Mouse (Mus musculus) MEL (cell line): Measurements from ENCODE around the gene Rnf212. TPM values are rescaled to one million over a fixed set of nuclear protein-coding genes. Genes with fewer than 3 reads are reported as not detected.

Experiments
- DNase-seq: peaks from one replicate; pipeline ENCODE4 v3.0.0; 2011; ENCODE audit warnings: low read depth, low spot score
- H3K27ac ChIP-seq: 2 replicates; pipeline ENCODE4 v1.5.1; 2012; ENCODE audit warnings: low read depth, mild to moderate bottlenecking, control low read depth, low read length, moderate library complexity; ENCODE audit not compliant: control insufficient read depth
- H3K27me3 ChIP-seq, 2 experiments: fragments of 150-350 bp in 1 of 2; sonication (generic) in 1 of 2; 2 replicates each; pipeline ENCODE4 v1.6.1; 2012; ENCODE audit warnings: low read length in 2 of 2, mild to moderate bottlenecking in 2 of 2, improper control_type of control experiment in 1 of 2, moderate library complexity in 1 of 2; ENCODE audit not compliant: insufficient read depth in 2 of 2, control insufficient read depth in 1 of 2
- H3K36me3 ChIP-seq, 2 experiments: 2 replicates each; pipeline ENCODE4 v1.6.1; 2012 to 2014; ENCODE audit warnings: low read length in 2 of 2, improper control_type of control experiment in 1 of 2, inconsistent platforms in 1 of 2, mild to moderate bottlenecking in 1 of 2; ENCODE audit not compliant: insufficient read depth in 2 of 2, control insufficient read depth in 1 of 2
- H3K4me1 ChIP-seq, 2 experiments: fragments of 150-350 bp in 1 of 2; sonication (generic) in 1 of 2; 2 replicates each; pipeline ENCODE4 v1.6.1; 2012; ENCODE audit warnings: low read length in 2 of 2, improper control_type of control experiment in 1 of 2, mild to moderate bottlenecking in 1 of 2; ENCODE audit not compliant: insufficient read depth in 2 of 2, control insufficient read depth in 1 of 2
- H3K4me3 ChIP-seq, 2 experiments: fragments of 150-350 bp in 1 of 2; sonication (generic) in 1 of 2; 2 replicates each; pipeline ENCODE4 v1.5.1; 2012; ENCODE audit warnings: low read depth in 2 of 2, low read length in 2 of 2, mild to moderate bottlenecking in 2 of 2, moderate library complexity in 2 of 2, control low read depth in 1 of 2, improper control_type of control experiment in 1 of 2; ENCODE audit not compliant: control insufficient read depth in 1 of 2, insufficient read depth in 1 of 2
- H3K79me2 ChIP-seq: 2 replicates; pipeline ENCODE4 v1.6.1; 2012; ENCODE audit warnings: mild to moderate bottlenecking, low read length, moderate library complexity; ENCODE audit not compliant: control insufficient read depth, poor library complexity, insufficient read depth
- H3K9ac ChIP-seq: 2 replicates; pipeline ENCODE4 v1.6.1; 2012; ENCODE audit warnings: low read depth, mild to moderate bottlenecking, control low read depth, low read length, moderate library complexity; ENCODE audit not compliant: control insufficient read depth, poor library complexity, severe bottlenecking
- H3K9me3 ChIP-seq: fragments of 150-350 bp; sonication (generic); replicated peaks from 2 replicates; pipeline ENCODE4 v1.6.1; 2012; ENCODE audit warnings: mild to moderate bottlenecking, low read length, improper control_type of control experiment, moderate library complexity; ENCODE audit not compliant: insufficient read depth
- BHLHE40 ChIP-seq: IDR thresholded peaks from 2 replicates; pipeline ENCODE4 v1.6.1; 2012; ENCODE audit warnings: low read depth, mild to moderate bottlenecking, inconsistent platforms, low read length, improper control_type of control experiment, borderline replicate concordance
- CHD1 ChIP-seq: IDR thresholded peaks from 2 replicates; pipeline ENCODE4 v1.6.1; 2012; ENCODE audit warnings: low read depth, mild to moderate bottlenecking, inconsistent platforms, low read length, improper control_type of control experiment
- CHD2 ChIP-seq: IDR thresholded peaks from 2 replicates; pipeline ENCODE4 v1.6.1; 2011; ENCODE audit warnings: low read length, improper control_type of control experiment
- EP300 ChIP-seq, 2 experiments: IDR thresholded peaks; 2 replicates each; pipeline ENCODE4 v1.6.1; 2011; ENCODE audit warnings: improper control_type of control experiment in 2 of 2, low read length in 2 of 2, low read depth in 1 of 2, mild to moderate bottlenecking in 1 of 2
- ETS1 ChIP-seq: IDR thresholded peaks from 2 replicates; pipeline ENCODE4 v1.6.1; 2012; ENCODE audit warnings: low read depth, mild to moderate bottlenecking, inconsistent platforms, low read length, improper control_type of control experiment, moderate library complexity
- GABPA ChIP-seq: IDR thresholded peaks from 2 replicates; pipeline ENCODE4 v1.6.1; 2012; ENCODE audit warnings: low read depth, mild to moderate bottlenecking, inconsistent platforms, low read length, improper control_type of control experiment, moderate library complexity
- KAT2A ChIP-seq: conservative IDR thresholded peaks from 2 replicates; pipeline ENCODE4 v1.6.1; 2012; ENCODE audit warnings: low read depth, low read length, improper control_type of control experiment, inconsistent platforms
- MAX ChIP-seq: IDR thresholded peaks from 2 replicates; pipeline ENCODE4 v1.6.1; 2011; ENCODE audit warnings: low read length, improper control_type of control experiment
- MEF2A ChIP-seq: IDR thresholded peaks from 2 replicates; pipeline ENCODE4 v1.6.1; 2014; ENCODE audit warnings: low read depth, mild to moderate bottlenecking, inconsistent platforms, low read length, improper control_type of control experiment; ENCODE audit not compliant: poor library complexity, insufficient replicate concordance, severe bottlenecking; ENCODE audit errors: extremely low read depth
- MYB ChIP-seq: IDR thresholded peaks from 2 replicates; pipeline ENCODE4 v1.6.1; 2011; ENCODE audit warnings: mild to moderate bottlenecking, low read depth, low read length, improper control_type of control experiment
- NRF1 ChIP-seq: IDR thresholded peaks from 2 replicates; pipeline ENCODE4 v1.6.1; 2014; ENCODE audit warnings: low read depth, mild to moderate bottlenecking, inconsistent platforms, low read length, improper control_type of control experiment, moderate library complexity; ENCODE audit not compliant: poor library complexity, insufficient read depth, severe bottlenecking
- POLR2A ChIP-seq, 2 experiments: IDR thresholded peaks; 2 replicates each; pipeline ENCODE4 v1.6.1; 2011 to 2012; ENCODE audit warnings: low read length in 2 of 2, mild to moderate bottlenecking in 2 of 2, control low read depth in 1 of 2, improper control_type of control experiment in 1 of 2, low read depth in 1 of 2, moderate library complexity in 1 of 2; ENCODE audit not compliant: control insufficient read depth in 1 of 2, insufficient read depth in 1 of 2, poor library complexity in 1 of 2
- POLR2AphosphoS2 ChIP-seq: IDR thresholded peaks from 2 replicates; pipeline ENCODE4 v1.6.1; 2011; ENCODE audit warnings: low read length, improper control_type of control experiment
- POLR2AphosphoS5 ChIP-seq: IDR thresholded peaks from 2 replicates; pipeline ENCODE4 v1.6.1; 2012; ENCODE audit warnings: low read depth, borderline replicate concordance, mild to moderate bottlenecking, inconsistent platforms, low read length, moderate library complexity, mixed read lengths
- RCOR1 ChIP-seq: IDR thresholded peaks from 2 replicates; pipeline ENCODE4 v1.6.1; 2012; ENCODE audit warnings: low read depth, mild to moderate bottlenecking, inconsistent platforms, low read length, improper control_type of control experiment
- TAL1 ChIP-seq: IDR thresholded peaks from 2 replicates; pipeline ENCODE4 v1.6.1; 2012; ENCODE audit warnings: mild to moderate bottlenecking, inconsistent platforms, low read length, moderate library complexity, mixed read lengths
- TBP ChIP-seq: IDR thresholded peaks from 2 replicates; pipeline ENCODE4 v1.8.0; 2011; ENCODE audit warnings: low read depth, low read length, improper control_type of control experiment
- USF1 ChIP-seq: IDR thresholded peaks from 2 replicates; pipeline ENCODE4 v1.6.1; 2014; ENCODE audit warnings: low read depth, mild to moderate bottlenecking, inconsistent platforms, low read length, improper control_type of control experiment, moderate library complexity
- USF2 ChIP-seq, 2 experiments: IDR thresholded peaks; 2 replicates each; pipeline ENCODE4 v1.6.1; 2011 to 2012; ENCODE audit warnings: improper control_type of control experiment in 2 of 2, low read length in 2 of 2, borderline replicate concordance in 1 of 2, inconsistent platforms in 1 of 2, low read depth in 1 of 2, mild to moderate bottlenecking in 1 of 2; ENCODE audit not compliant: insufficient read depth in 1 of 2
- polyA plus RNA-seq, 2 experiments: library from polyadenylated mRNA; stranded (reverse) in 1 of 2; unstranded in 1 of 2; fragments of >175 nt in 1 of 2; fragments of >200 nt in 1 of 2; gene quantifications; 2 replicates each; pipeline versions ENCODE4 v1.2.1 to v1.2.4; 2012; ENCODE audit warnings: low replicate concordance in 2 of 2, low read depth in 1 of 2; ENCODE audit not compliant: insufficient read length in 2 of 2, insufficient read depth in 1 of 2, missing spikeins in 1 of 2
- total RNA-seq: library from RNA; depleted of rRNA; stranded (reverse); fragments of 300-350 nt; gene quantifications from 2 replicates; pipeline ENCODE4 v1.2.3, GENCODE M21; 2012

The Rnf212 gene
- total and polyA plus RNA-seq, 3 experiments = 0.46 to 0.58 TPM; not detected in 1

DNA sequence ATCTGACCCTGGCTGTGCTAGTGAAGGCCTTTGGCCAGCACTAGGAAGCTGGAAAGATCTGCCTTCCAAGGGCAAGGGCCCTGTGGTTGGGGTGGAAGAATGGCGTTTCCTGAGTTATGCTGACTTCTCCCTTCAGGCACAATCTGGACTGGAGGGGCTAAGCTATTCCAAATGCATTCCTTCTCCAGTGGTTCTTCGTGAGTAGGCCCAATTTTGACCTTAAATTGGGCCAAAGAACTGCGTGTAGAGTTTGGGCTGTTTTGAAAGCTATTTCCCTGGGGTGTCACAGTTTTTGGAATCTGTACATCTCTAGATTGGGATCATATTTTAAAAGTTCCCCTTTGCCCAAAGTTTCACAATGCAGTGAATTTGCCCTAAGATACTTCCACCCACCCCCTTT, 78.2 kb downstream of the Rnf212 start:
- H3K9ac ChIP-seq = no peak overlapping the region
- peaks cover 4 to 5% of the 10 kb centered on the region in 2 experiments; a peak in 2 of 4 replicates for H3K4me1 ChIP-seq
- H3K9me3 ChIP-seq = no peaks in the 10 kb centered on the region
- H3K36me3 ChIP-seq = no peaks in the 10 kb centered on the region
- H3K4me3 ChIP-seq = no peak overlapping the region
- no peak for DNase-seq
- TF ChIP-seq KAT2A (no peak), MEF2A (no peak), GABPA (no peak), CHD1 (no peak), POLR2A (IDR thresholded peaks at IDR 0.05; ENCODE audit: control insufficient read depth in 1 of 2, insufficient read depth in 1 of 2, low read depth in 1 of 2, low read length in 2 of 2, poor library complexity in 1 of 2) (no peak), TBP (no peak), USF2 (IDR thresholded peaks at IDR 0.05; ENCODE audit: borderline replicate concordance in 1 of 2, insufficient read depth in 1 of 2, low read depth in 1 of 2, low read length in 2 of 2) (no peak), TAL1 (no peak), BHLHE40 (no peak), ETS1 (no peak), USF1 (no peak), MAX (no peak), POLR2AphosphoS5 (no peak), EP300 (IDR thresholded peaks at IDR 0.05; ENCODE audit: low read depth in 1 of 2, low read length in 2 of 2) (no peak), MYB (no peak), RCOR1 (no peak), NRF1 (no peak), POLR2AphosphoS2 (no peak)
- H3K27me3 ChIP-seq = no peaks in the 10 kb centered on the region
- peaks cover 3% of the 10 kb centered on the region; the same call in 1 of the 2 replicates for H3K79me2 ChIP-seq
- no peak overlapping the region for H3K27ac ChIP-seq

DNA sequence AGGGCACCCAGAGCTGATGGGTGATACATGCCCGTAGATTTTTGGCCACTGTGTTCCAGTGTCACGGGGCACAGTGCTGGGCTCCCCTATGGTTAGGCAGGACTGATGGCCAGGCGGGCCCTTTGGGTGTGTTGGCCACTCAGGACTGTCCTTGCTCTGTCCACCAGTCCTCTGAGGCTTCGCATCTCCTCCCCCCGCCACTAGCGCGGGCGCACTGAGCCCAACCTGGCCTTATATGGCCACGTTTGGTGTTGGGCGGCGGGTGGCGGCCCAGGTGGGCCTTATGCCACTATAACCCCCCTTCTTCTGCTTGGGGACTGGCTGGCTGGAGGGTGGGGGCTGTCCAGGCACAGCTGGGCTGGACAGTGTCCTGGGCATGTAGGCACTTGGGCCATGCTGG, 78.9 kb downstream of the Rnf212 start:
- TF ChIP-seq CHD2 = no peak
- no peak overlapping the region for H3K27ac ChIP-seq
- H3K79me2 ChIP-seq = peaks cover 3% of the 10 kb centered on the region; the same call in 1 of the 2 replicates
- no peaks in the 10 kb centered on the region for H3K9me3 ChIP-seq
- no peaks in the 10 kb centered on the region for H3K36me3 ChIP-seq
- no peaks in the 10 kb centered on the region for H3K27me3 ChIP-seq
- no peak overlapping the region for H3K4me3 ChIP-seq
- DNase-seq = no peak
- H3K9ac ChIP-seq = no peak overlapping the region
- peaks cover 4 to 5% of the 10 kb centered on the region in 2 experiments; a peak in 2 of 4 replicates for H3K4me1 ChIP-seq
